Mouse (Mus musculus): ENCODE measurements around the gene Dbnl. TPM values are rescaled to one million over a fixed set of nuclear protein-coding genes. Genes with fewer than 3 reads are reported as not detected.
A peak's percentile ranks its signal among the peaks of the same experiment; 100 is the strongest.

The Dbnl gene
- polyA plus RNA-seq (2015; fragmentation: Nextera tagmentation; extraction: Ambion mirVana): 138 and 140 TPM in 2 replicates

- H3K27me3 ChIP-seq: no peaks in the 10 kb centered on the region
- WGBS: under 1% methylated on average over 74 of the region's 74 CpGs
- H3K4me2 ChIP-seq (replicated peaks): peak within 1 kb of the TSS; percentile 87
- peak; percentile 98 for ATAC-seq (replicated peaks)
- H3K9ac ChIP-seq (replicated peaks): peak within 1 kb of the TSS; percentile 81
- peak within 1 kb of the TSS; percentile 90 for H3K27ac ChIP-seq (replicated peaks)
- peaks cover 27% of the 10 kb centered on the region for H3K4me1 ChIP-seq
- peak within 1 kb of the TSS; percentile 76 for H3K4me3 ChIP-seq
- H3K36me3 ChIP-seq: peaks cover 15% of the 10 kb centered on the region
- no peaks in the 10 kb centered on the region for H3K9me3 ChIP-seq
Measured at GRCm38 (mm10) chr11:5788056-5789014, at the start of gene Dbnl. Gene Dbnl, plus strand, starts transcription at chr11:5788488.

- no peak overlapping the region for H3K4me3 ChIP-seq
- no peaks in the 10 kb centered on the region for H3K9me3 ChIP-seq
- no peaks in the 10 kb centered on the region for H3K36me3 ChIP-seq
- no peak overlapping the region for H3K27ac ChIP-seq (replicated peaks)
- H3K4me1 ChIP-seq: peaks cover 16% of the 10 kb centered on the region
- H3K27me3 ChIP-seq: no peaks in the 10 kb centered on the region
- no peak overlapping the region for H3K4me2 ChIP-seq (replicated peaks)
- 89% methylated on average over 5 of the region's 5 CpGs for WGBS
- no peak overlapping the region for H3K9ac ChIP-seq (replicated peaks)
- ATAC-seq (replicated peaks): no peak
Measured at GRCm38 (mm10) chr11:5738888-5739632, 49.2 kb upstream of the Dbnl start.

GRCm38 (mm10) chr11:5739846-5740245 is 48.4 kb upstream of the Dbnl start:
- H3K4me3 ChIP-seq: peak overlapping the region; percentile 91
- no peaks in the 10 kb centered on the region for H3K36me3 ChIP-seq
- H3K9me3 ChIP-seq: no peaks in the 10 kb centered on the region
- H3K27ac ChIP-seq (replicated peaks): no peak overlapping the region
- H3K9ac ChIP-seq (replicated peaks): peak overlapping the region; percentile 22; the same call in 1 of the 2 replicates
- H3K4me1 ChIP-seq: peaks cover 16% of the 10 kb centered on the region
- no peak for ATAC-seq (replicated peaks)
- H3K27me3 ChIP-seq: no peaks in the 10 kb centered on the region
- peak overlapping the region; percentile 96 for H3K4me2 ChIP-seq (replicated peaks)
- 48% methylated on average over 3 of the region's 3 CpGs for WGBS

- peak overlapping the region; percentile 98 for H3K9ac ChIP-seq (replicated peaks)
- no peaks in the 10 kb centered on the region for H3K36me3 ChIP-seq
- H3K4me3 ChIP-seq: peak overlapping the region; percentile 91
- ATAC-seq (replicated peaks): peak; percentile 69
- H3K9me3 ChIP-seq: no peaks in the 10 kb centered on the region
- H3K27me3 ChIP-seq: no peaks in the 10 kb centered on the region
- peak overlapping the region; percentile 96 for H3K4me2 ChIP-seq (replicated peaks)
- peaks cover 16% of the 10 kb centered on the region for H3K4me1 ChIP-seq
- peak overlapping the region; percentile 79 for H3K27ac ChIP-seq (replicated peaks)
- WGBS: 1% methylated on average over 26 of the region's 26 CpGs
Measured at GRCm38 (mm10) chr11:5740599-5740964, 47.7 kb upstream of the Dbnl start.

- H3K9me3 ChIP-seq: no peaks in the 10 kb centered on the region
- H3K27me3 ChIP-seq: no peaks in the 10 kb centered on the region
- WGBS: under 1% methylated on average over 50 of the region's 50 CpGs
Measured at GRCm38 (mm10) chr11:5740965-5741627, 47.2 kb upstream of the Dbnl start.

GRCm38 (mm10) chr11:5742106-5742505 is 46.2 kb upstream of the Dbnl start:
- Histone ChIP-seq H3K27ac (replicated peaks) (no peak overlapping the region), H3K9ac (replicated peaks) (no peak overlapping the region), H3K9me3 (no peaks in the 10 kb centered on the region), H3K36me3 (no peaks in the 10 kb centered on the region), H3K4me2 (replicated peaks) (no peak overlapping the region), H3K4me1 (peaks cover 16% of the 10 kb centered on the region), H3K27me3 (no peaks in the 10 kb centered on the region), H3K4me3 (no peak overlapping the region)
- 77% methylated on average over 7 of the region's 7 CpGs for WGBS
- no peak for ATAC-seq (replicated peaks)

More at GRCm38 (mm10) chr11:5740965-5741627, 47.2 kb upstream of the Dbnl start:
- peaks cover 16% of the 10 kb centered on the region for H3K4me1 ChIP-seq
- peak overlapping the region; percentile 96 for H3K4me2 ChIP-seq (replicated peaks)
- H3K36me3 ChIP-seq: no peaks in the 10 kb centered on the region
- peak overlapping the region; percentile 91 for H3K4me3 ChIP-seq
- peak; percentile 94 for ATAC-seq (replicated peaks)
- H3K27ac ChIP-seq (replicated peaks): peak overlapping the region; percentile 79
- peak overlapping the region; percentile 98 for H3K9ac ChIP-seq (replicated peaks)

- H3K36me3 ChIP-seq: no peaks in the 10 kb centered on the region
- H3K4me2 ChIP-seq (replicated peaks): no peak overlapping the region
- H3K4me1 ChIP-seq: peaks cover 12% of the 10 kb centered on the region
- H3K9me3 ChIP-seq: no peaks in the 10 kb centered on the region
- H3K27me3 ChIP-seq: no peaks in the 10 kb centered on the region
- H3K27ac ChIP-seq (replicated peaks): no peak overlapping the region
- 82% methylated on average over 2 of the region's 2 CpGs for WGBS
- no peak overlapping the region for H3K9ac ChIP-seq (replicated peaks)
- ATAC-seq (replicated peaks): no peak
- H3K4me3 ChIP-seq: no peak overlapping the region
Measured at GRCm38 (mm10) chr11:5744951-5745350, 43.3 kb upstream of the Dbnl start.

GRCm38 (mm10) chr11:5753755-5754154 is 34.5 kb upstream of the Dbnl start:
- Histone ChIP-seq H3K4me3 (no peak overlapping the region), H3K9ac (replicated peaks) (no peak overlapping the region), H3K27me3 (no peaks in the 10 kb centered on the region), H3K9me3 (no peaks in the 10 kb centered on the region), H3K4me1 (no peaks in the 10 kb centered on the region), H3K27ac (replicated peaks) (no peak overlapping the region), H3K4me2 (replicated peaks) (no peak overlapping the region), H3K36me3 (no peaks in the 10 kb centered on the region; the same call in 1 of the 2 replicates)
- 96% methylated on average over 2 of the region's 2 CpGs for WGBS
- no peak for ATAC-seq (replicated peaks)

GRCm38 (mm10) chr11:5761820-5762632 is 26.3 kb upstream of the Dbnl start, which contains the start of gene Urgcp:
Gene Urgcp, minus strand, starts transcription at chr11:5762376.
- Histone ChIP-seq H3K9ac (replicated peaks) (peak within 1 kb of the TSS; percentile 91), H3K27me3 (no peaks in the 10 kb centered on the region), H3K9me3 (no peaks in the 10 kb centered on the region), H3K4me1 (peaks cover 11% of the 10 kb centered on the region), H3K36me3 (no peaks in the 10 kb centered on the region), H3K4me2 (replicated peaks) (peak within 1 kb of the TSS; percentile 58), H3K27ac (replicated peaks) (peak within 1 kb of the TSS; percentile 96), H3K4me3 (peak within 1 kb of the TSS; percentile 84)
- peak; percentile 98 for ATAC-seq (replicated peaks)
- under 1% methylated on average over 68 of the region's 68 CpGs for WGBS

GRCm38 (mm10) chr11:5762633-5762982 is 25.7 kb upstream of the Dbnl start:
- peak overlapping the region; percentile 84 for H3K4me3 ChIP-seq
- no peaks in the 10 kb centered on the region for H3K27me3 ChIP-seq
- no peaks in the 10 kb centered on the region for H3K36me3 ChIP-seq
- ATAC-seq (replicated peaks): peak; percentile 57
- 23% methylated on average over 6 of the region's 6 CpGs for WGBS
- H3K9ac ChIP-seq (replicated peaks): peak overlapping the region; percentile 91
- peak overlapping the region; percentile 96 for H3K27ac ChIP-seq (replicated peaks)
- peaks cover 11% of the 10 kb centered on the region for H3K4me1 ChIP-seq
- peak overlapping the region; percentile 58 for H3K4me2 ChIP-seq (replicated peaks)
- H3K9me3 ChIP-seq: no peaks in the 10 kb centered on the region

GRCm38 (mm10) chr11:5766019-5766418 is 22.3 kb upstream of the Dbnl start:
- H3K9me3 ChIP-seq: no peaks in the 10 kb centered on the region
- no peak overlapping the region for H3K4me2 ChIP-seq (replicated peaks)
- H3K27ac ChIP-seq (replicated peaks): no peak overlapping the region
- WGBS: 84% methylated on average over 6 of the region's 6 CpGs
- no peak overlapping the region for H3K9ac ChIP-seq (replicated peaks)
- no peaks in the 10 kb centered on the region for H3K27me3 ChIP-seq
- peaks cover 3% of the 10 kb centered on the region; the same call in 1 of the 2 replicates for H3K36me3 ChIP-seq
- peaks cover 6% of the 10 kb centered on the region for H3K4me1 ChIP-seq
- no peak overlapping the region for H3K4me3 ChIP-seq
- ATAC-seq (replicated peaks): no peak

Data from forebrain, embryonic 15.5 days (tissue).